Mouse (Mus musculus) heart, postnatal 0 days (tissue): ENCODE results near the gene Shisal2a. TPM values are rescaled to one million over a fixed set of nuclear protein-coding genes. Genes with fewer than 3 reads are reported as not detected.

Experiments used
- ATAC-seq: fragments of 200-750 bp; cut with Nextera tagmentation; 2 replicates; pipeline ENCODE4 v1.8.0; 2017; ENCODE audit warnings: low read depth, moderate number of reproducible peaks, moderate library complexity; ENCODE audit not compliant: insufficient read depth
- DNase-seq: peaks from one replicate; pipeline ENCODE4 v3.0.0-alpha.2; 2016; ENCODE audit warnings: low spot score
- H3K27ac ChIP-seq: fragments of 300-500 bp; sonication (generic); 2 replicates; pipeline ENCODE4 v1.5.1; 2014; ENCODE audit warnings: low read depth, mild to moderate bottlenecking
- H3K27me3 ChIP-seq: fragments of 300-500 bp; sonication (generic); 2 replicates; pipeline ENCODE4 v1.6.1; 2014; ENCODE audit warnings: low read length, mixed read lengths; ENCODE audit not compliant: control insufficient read depth, insufficient read depth
- H3K36me3 ChIP-seq: fragments of 300-500 bp; sonication (generic); replicated peaks from 2 replicates; pipeline ENCODE4 v1.6.1; 2014; ENCODE audit warnings: low read length, mixed read lengths; ENCODE audit not compliant: control insufficient read depth, insufficient read depth
- H3K4me1 ChIP-seq: fragments of 300-500 bp; sonication (generic); 2 replicates; pipeline ENCODE4 v1.6.1; 2014; ENCODE audit warnings: antibody characterized with exemption; ENCODE audit not compliant: control insufficient read depth, insufficient read depth
- H3K4me2 ChIP-seq: fragments of 300-500 bp; sonication (generic); 2 replicates; pipeline ENCODE4 v1.6.1; 2014; ENCODE audit warnings: low read depth, mild to moderate bottlenecking, low read length, moderate library complexity
- H3K4me3 ChIP-seq: fragments of 300-500 bp; sonication (generic); 2 replicates; pipeline ENCODE4 v1.5.1; 2014; ENCODE audit warnings: low read depth, low read length
- H3K9ac ChIP-seq: fragments of 300-500 bp; sonication (generic); replicated peaks from 2 replicates; pipeline ENCODE4 v1.6.1; 2014; ENCODE audit warnings: low read depth, low read length, mixed read lengths
- H3K9me3 ChIP-seq: fragments of 300-500 bp; sonication (generic); replicated peaks from 2 replicates; pipeline ENCODE4 v1.6.1; 2016; ENCODE audit warnings: low read length; ENCODE audit not compliant: control insufficient read depth
- CTCF ChIP-seq: IDR thresholded peaks from 2 replicates; pipeline ENCODE4 v1.5.1; 2016; ENCODE audit warnings: antibody characterized with exemption, control low read depth, low read depth
- EP300 ChIP-seq: IDR thresholded peaks from 2 replicates; pipeline ENCODE4 v1.6.1; 2016; ENCODE audit warnings: antibody characterized with exemption, low read depth
- WGBS: fragments of 180-500 bp; shearing (Covaris S2); extraction: QIAGEN DNeasy Blood & Tissue Kit; methylation state at CpG from one replicate; pipeline ENCODE4 v1.1.7; 2014; 5-methylcytosine and 5-hydroxymethylcytosine counted together
- polyA plus RNA-seq: library from polyadenylated mRNA; unstranded; fragments of >200 nt; fragmentation: Nextera tagmentation; extraction: Ambion mirVana; gene quantifications from 2 replicates; pipeline ENCODE4 v1.2.1, GENCODE M21; 2015
- total RNA-seq: library from RNA; depleted of rRNA; stranded (reverse); fragments of >200 nt; gene quantifications from 2 replicates; pipeline ENCODE4 v1.2.3, GENCODE M21; 2014; ENCODE audit warnings: low replicate concordance

Shisal2a gene
- total and polyA plus RNA-seq, 2 experiments from 2014 or later = 2.0 TPM; not detected in 1

DNA sequence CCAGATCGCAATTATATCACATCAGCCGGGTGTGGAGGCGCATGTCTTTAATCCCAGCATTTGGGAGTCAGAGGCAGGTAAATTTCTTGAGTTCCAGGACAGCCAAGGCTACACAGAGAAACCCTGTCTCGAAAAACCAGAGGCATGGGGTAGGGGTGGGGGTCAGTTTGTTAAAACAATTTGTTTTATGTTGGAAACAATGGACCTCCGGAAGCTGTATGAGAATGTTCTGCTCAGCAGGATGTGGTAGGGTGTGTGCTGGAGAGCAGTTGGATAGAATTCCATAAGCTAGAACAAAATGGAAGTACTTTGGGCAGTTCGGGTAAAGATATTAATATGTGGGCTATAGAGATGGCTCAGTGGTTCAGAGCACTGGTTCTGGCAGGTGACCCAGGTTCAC lies 47.7 kb downstream of the Shisal2a start:
- Histone ChIP-seq H3K9me3 (no peaks in the 10 kb centered on the region), H3K4me2 (no peak overlapping the region), H3K27ac (peak overlapping the region; percentile 62), H3K27me3 (no peaks in the 10 kb centered on the region), H3K4me1 (peaks cover 14% of the 10 kb centered on the region), H3K9ac (no peak overlapping the region), H3K4me3 (no peak overlapping the region), H3K36me3 (peaks cover 28% of the 10 kb centered on the region)
- ATAC-seq (peak; percentile 50; the same call in 1 of the 2 replicates), DNase-seq (no peak)
- TF ChIP-seq EP300 (no peak), CTCF (no peak)
- WGBS = 87% methylated on average over 6 of the region's 6 CpGs

DNA sequence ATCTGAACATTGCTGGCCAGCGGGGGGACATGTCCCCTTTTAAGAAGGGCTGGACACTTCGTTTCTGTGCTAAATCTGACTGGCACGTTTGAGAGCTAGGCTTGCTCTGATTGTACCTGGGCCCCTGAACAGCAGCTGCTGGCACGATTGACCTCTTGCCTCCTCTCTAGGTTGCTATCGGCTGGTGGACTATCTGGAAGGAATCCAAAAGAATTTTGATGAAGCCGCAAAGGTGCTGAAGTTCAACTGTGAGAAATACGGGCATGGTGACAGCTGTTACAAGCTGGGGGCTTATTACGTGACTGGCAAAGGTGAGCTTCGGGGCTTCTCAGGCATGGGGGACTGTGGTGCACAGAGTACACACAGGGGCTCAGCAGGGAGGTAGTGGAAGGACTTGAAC lies 51.1 kb downstream of the Shisal2a start:
- no peak for TF ChIP-seq CTCF
- TF ChIP-seq EP300 = no peak
- Histone ChIP-seq H3K9me3 (no peaks in the 10 kb centered on the region), H3K4me2 (peak overlapping the region; percentile 6; the same call in 1 of the 2 replicates), H3K27ac (peak overlapping the region; percentile 75), H3K4me3 (no peak overlapping the region), H3K9ac (no peak overlapping the region), H3K4me1 (peaks cover 21% of the 10 kb centered on the region), H3K36me3 (peaks cover 10% of the 10 kb centered on the region), H3K27me3 (no peaks in the 10 kb centered on the region)
- no peak for ATAC-seq
- WGBS = 30% methylated on average over 9 of the region's 9 CpGs
- DNase-seq = no peak

DNA sequence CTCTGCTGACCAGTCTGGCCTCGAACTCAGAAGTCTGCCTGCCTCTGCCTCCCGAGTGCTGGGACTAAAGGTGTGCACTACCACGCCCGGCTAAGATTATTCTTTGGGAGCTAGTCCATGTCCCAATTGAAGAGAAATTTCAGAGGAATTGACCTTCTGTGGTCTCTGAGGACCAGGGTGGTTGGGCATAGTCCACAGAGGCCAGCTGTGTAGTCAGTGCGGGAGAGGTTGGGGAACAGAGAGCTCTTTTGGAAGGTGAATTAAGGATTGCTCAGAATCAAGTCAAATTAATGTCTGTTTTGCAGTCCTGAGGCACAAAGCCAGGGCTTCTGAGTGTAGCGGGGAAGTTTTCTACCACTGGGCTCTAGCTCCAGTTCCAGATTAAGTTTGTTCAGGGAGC lies 53.3 kb downstream of the Shisal2a start:
- ATAC-seq (no peak), DNase-seq (no peak)
- H3K36me3 ChIP-seq = peaks cover 10% of the 10 kb centered on the region; the same call in 1 of the 2 replicates
- H3K27me3 ChIP-seq = no peaks in the 10 kb centered on the region
- H3K4me1 ChIP-seq = peaks cover 21% of the 10 kb centered on the region
- 88% methylated on average over 6 of the region's 6 CpGs for WGBS
- no peaks in the 10 kb centered on the region for H3K9me3 ChIP-seq
- 0 out of 2 replicates have a peak overlapping the region, but pooled peaks have one; percentile 2 for H3K27ac ChIP-seq
- TF ChIP-seq EP300 = no peak
- TF ChIP-seq CTCF = no peak
- no peak overlapping the region for H3K9ac ChIP-seq
- H3K4me2 ChIP-seq = no peak overlapping the region
- H3K4me3 ChIP-seq = no peak overlapping the region

DNA sequence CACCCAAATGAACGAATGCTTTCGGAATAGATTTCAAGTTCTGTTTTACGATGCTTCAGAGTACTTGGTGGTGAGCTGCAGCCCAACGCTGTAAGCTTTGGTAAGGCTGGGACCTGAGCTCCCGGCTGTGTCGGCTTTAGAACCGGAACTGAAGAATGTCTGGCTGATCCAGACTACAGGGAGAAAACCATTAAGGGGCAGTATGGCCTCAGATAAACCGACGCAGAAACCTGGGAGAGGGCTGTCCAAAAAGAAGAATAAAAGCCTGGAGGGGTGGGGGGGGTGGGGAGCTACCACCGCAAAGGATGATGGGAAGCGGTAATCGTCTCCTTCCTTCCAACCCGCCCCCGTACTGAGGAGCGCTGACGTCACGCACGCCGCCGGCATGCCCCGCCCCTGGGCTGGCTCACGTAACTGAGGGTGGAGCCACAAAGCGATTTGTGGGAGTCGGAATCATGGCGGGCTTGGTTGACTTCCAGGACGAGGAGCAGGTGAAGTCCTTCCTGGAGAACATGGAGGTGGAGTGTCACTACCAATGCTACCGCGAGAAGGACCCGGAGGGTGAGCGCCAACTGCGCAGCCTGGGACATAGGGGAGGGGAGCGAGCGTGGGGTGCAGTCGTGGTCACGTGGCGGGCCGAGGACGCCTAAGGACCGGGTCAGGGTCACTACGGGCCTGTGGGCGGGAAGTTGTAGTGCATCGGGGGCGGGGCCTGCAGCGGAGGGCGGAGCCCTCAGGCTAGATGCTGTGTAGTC lies 55.2 kb downstream of the Shisal2a start, which contains the start of gene Coa7:
TSS of gene Coa7 (plus strand) at position 411 of the 755 bp plus-strand sequence.
- peak; percentile 96 for DNase-seq
- peaks cover 5% of the 10 kb centered on the region; the same call in 1 of the 2 replicates for H3K36me3 ChIP-seq
- H3K27ac ChIP-seq = peak within 1 kb of the TSS; percentile 95
- H3K27me3 ChIP-seq = no peaks in the 10 kb centered on the region
- peaks cover 21% of the 10 kb centered on the region for H3K4me1 ChIP-seq
- no peaks in the 10 kb centered on the region for H3K9me3 ChIP-seq
- H3K9ac ChIP-seq = peak within 1 kb of the TSS; percentile 76
- peak within 1 kb of the TSS; percentile 79 for H3K4me3 ChIP-seq
- WGBS = under 1% methylated on average over 44 of the region's 45 CpGs
- TF ChIP-seq EP300 (no peak), CTCF (no peak)
- ATAC-seq = peak; percentile 95
- peak within 1 kb of the TSS; percentile 75 for H3K4me2 ChIP-seq

DNA sequence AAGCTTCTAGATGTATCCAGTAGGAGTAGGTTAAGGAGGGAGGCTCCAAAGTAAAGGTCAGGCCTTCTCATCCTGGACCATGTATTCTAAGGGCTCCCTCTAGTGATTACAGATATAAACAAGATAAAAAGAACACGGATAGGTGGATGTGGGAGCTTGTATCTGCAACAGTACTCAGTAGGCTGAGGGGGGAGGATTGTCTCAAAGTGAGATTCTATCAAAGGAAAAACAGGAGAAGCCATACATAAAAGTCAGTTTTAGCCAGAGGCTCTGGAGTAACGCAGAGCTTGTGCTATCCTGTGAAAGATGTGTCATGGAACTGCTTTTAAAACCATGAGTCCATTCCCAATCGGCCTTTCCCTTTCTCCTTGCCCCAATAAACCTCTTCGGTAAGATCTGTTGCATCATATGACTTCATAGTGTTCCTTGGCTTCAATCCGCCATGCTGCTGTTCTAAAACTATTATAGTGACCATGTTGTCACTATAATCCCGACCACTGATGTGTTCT lies 56.0 kb downstream of the Shisal2a start:
- Histone ChIP-seq H3K4me3 (peak overlapping the region; percentile 79), H3K27ac (peak overlapping the region; percentile 95), H3K27me3 (no peaks in the 10 kb centered on the region), H3K9ac (peak overlapping the region; percentile 76), H3K4me1 (peaks cover 20% of the 10 kb centered on the region), H3K36me3 (peaks cover 5% of the 10 kb centered on the region; the same call in 1 of the 2 replicates), H3K4me2 (peak overlapping the region; percentile 75), H3K9me3 (no peaks in the 10 kb centered on the region)
- no peak for ATAC-seq
- TF ChIP-seq CTCF (peak; percentile 43), EP300 (no peak)
- 36% methylated on average over 6 of the region's 6 CpGs for WGBS
- peak; percentile 56 for DNase-seq
